Mouse (Mus musculus): ENCODE measurements around the gene Acoxl.

DNA sequence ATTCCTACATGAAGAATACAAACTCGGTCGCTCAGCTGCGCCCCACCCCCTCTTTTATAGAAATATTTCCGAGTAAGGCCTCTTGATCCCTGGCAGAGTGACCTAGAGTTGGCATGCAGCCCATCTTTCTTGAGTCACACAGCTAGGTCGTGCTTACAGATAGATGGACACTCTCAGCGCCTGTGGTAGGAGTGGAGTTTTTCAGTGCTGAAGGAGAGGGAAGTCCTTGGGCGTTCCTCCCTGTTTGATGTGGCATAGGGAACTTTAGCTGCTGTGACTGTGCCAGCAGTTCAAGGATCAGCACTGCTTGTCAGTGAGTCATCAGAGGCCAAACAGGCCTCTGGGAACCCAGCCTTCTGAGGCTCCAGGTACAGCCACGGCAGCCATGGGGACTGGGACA, 51.9 kb downstream of the Acoxl start:
- no peak for TF ChIP-seq CTCF (IDR thresholded peaks at IDR 0.05; ENCODE audit: control insufficient read depth, insufficient read depth, low read length)
- TF ChIP-seq POLR2A (IDR thresholded peaks at IDR 0.05; ENCODE audit: borderline replicate concordance, control insufficient read depth, low read depth, low read length), result no peak
